Mouse (Mus musculus) mouse embryonic stem cell (cell line): Measurements from ENCODE around the gene Gm20662.

ENCODE experiments used
- in situ Hi-C, 2 experiments: fragments of 300-500 bp; cut with MboI; formaldehyde crosslinking; loops; 1 replicate in 1 of 2; 3 replicates in 1 of 2; pipeline ENCODE4 v1.14.3; 2019 to 2020; ENCODE audit warnings: low sequenced_read_pairs in 2 of 2, low pct_unique_long_range_greater_than_20kb in 1 of 2, mixed read lengths in 1 of 2; ENCODE audit not compliant: unreplicated experiment in 1 of 2

The Gm20662 gene

DNA sequence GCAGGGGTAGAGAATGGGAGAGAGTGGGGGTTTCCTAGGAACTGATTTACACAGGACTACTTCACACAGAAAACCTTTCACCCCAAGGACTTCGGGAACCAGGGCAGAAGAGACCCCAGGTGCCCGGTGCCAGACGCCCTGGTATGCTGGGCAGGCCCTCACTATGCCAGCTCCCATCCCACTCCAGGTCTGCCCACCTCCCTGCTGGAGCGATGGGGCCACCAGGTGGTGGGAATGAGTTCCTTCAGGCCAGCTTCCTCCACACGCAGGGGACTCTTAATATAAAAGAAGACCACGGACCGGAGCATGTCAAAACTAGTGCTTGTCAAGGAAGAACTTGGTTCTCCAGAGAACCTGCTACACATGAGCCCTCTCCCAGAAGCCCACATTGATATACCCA, 71.0 kb downstream of the Gm20662 start:
- in situ Hi-C loops: loop anchor here (5.0 kb wide), 1 partner anchor 165 kb away; no protein-coding TSS in a partner anchor

DNA sequence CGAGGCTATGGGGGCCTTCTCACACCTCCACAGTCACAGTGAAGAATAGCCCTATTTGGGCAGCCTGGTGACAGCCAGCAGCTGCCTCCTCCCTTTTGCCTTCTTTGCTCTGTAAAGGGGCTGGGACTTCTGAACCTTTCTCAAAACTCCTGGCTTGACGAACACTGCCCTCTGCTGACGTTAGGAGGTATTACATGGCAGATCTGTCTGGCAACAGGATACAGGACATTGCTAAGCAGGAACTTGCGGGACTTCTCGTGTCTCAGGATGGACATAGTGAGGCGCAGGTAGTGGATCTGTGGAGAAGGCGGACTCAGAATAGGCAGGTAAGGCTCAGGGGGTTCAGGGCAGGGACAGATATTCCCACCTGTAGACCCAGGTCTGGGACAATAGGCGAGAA, 71.8 kb downstream of the Gm20662 start:
- in situ Hi-C loops: loop anchor here (5.0 kb wide), 1 partner anchor 166 kb away; no protein-coding TSS in a partner anchor

DNA sequence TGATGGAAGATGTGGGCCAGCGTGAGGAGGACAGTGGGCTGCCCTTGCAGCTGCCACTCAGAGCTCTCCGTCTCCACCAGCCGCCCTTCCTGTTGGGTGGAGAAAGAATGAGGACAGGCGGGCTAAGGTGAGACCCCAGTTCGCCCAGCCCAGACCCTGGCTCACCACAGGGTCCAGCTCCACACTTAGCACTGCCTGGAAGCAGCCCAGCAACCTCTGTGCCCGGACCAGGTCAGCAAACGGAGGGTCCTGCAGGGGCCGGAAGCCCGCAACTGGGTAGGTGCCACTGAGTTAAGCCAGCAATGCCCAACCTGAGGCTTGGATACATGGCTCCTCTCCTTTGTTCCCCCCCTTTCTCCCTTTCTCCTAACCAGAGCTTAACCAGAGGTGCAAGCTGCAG, 72.9 kb downstream of the Gm20662 start:
- in situ Hi-C loops: loop anchor here (5.0 kb wide), 1 partner anchor 167 kb away; no protein-coding TSS in a partner anchor

DNA sequence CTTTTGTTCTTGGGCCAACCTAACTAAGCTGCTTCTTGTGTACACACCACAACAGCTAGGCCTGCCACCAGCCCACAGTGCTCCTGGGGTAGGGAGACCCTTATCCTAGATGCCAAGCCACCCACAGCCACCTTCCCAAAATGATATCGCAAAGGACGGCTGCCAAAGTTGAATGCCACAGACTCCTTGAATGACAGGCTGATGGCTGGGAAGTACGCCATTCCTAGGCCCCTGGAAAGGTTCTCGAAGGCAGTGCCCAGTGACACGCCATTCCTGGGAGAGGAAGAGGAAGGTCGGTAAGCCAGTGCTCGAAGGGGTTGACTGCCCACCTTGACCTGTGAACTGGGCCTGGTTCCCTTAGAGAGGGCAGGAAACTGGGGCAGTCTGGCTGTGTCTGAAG, 73.4 kb downstream of the Gm20662 start:
- in situ Hi-C loops: loop anchor here (5.0 kb wide), 1 partner anchor 167 kb away; no protein-coding TSS in a partner anchor

DNA sequence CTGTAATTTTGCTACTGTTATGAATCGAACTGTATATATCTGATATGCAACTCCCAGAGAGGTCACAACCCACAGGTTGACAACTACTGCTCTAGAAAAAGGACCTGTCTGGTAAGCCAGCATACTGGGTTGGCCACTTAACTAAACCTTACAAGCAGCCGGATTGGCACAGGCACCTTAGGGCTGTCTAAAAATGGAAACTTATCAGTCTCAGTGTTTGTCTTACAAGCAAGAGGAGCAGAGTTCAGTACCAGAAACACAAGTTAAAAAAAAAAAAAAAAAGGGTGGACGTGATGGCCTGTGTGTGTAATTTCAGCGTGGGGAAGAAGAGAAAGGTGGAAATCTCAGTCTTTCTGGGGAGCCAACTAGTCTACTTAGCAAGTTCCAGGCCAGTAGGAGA, 75.7 kb downstream of the Gm20662 start:
- in situ Hi-C loops: no loop called here

DNA sequence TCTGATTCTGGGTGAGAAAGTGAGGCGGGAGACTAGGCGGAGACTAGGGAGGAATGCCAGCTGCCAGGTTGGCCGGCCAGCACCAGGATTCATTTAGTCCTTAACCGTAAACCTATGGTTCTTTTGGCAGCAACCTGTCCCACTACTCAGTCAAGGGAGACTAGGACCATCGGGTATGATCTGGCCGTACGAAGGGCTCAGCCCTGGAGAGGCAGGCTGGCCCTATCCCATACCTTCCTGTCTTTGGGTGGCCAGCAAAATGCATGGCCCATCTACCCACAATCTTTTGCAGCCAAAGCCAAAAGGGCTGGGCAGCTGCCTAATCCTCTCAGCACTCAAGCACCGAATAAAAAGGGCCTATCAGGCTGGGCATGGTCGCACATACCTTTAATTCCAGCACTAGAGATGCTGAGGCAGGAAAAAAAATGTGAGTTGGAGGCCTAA, 76.4 kb downstream of the Gm20662 start:
- in situ Hi-C loops: no loop called here

DNA sequence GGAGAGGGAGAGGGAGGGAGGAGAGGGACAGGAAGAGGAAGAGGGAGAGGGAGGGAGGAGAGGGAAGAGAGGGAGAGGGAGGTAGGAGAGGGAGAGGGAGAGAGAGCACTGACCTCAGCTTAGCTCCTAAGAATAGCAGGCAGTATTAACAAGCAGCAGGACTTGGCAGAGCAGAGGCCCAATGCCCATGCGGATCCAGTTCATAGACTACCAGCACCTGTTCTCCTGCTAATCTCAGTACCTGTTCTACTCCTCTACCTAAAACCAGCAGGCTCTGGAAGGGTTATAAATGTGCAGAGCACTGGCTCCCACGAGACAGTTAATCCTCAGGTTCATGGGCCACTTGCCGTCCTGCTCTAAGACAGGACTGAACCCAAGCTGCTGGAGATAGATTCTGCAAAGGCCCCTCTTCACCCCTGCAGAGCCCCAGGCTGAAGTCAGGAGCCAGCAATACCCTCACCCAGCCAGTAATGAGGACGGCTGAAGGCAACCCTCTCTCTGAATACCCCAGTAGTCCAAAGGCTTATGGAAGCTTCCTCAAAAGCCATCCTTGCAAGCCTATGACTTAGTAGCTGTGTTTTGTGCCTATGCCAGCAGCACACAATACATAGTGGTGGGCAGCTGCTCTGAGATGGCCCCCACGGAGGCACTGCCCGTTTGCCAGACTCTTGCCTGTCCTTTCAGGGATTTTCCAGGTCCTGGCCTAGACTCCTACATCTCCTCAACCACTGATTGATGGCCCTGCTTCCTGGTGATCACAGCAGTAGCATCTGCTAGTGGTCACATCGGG, 77.2 kb downstream of the Gm20662 start:
- in situ Hi-C loops: no loop called here

DNA sequence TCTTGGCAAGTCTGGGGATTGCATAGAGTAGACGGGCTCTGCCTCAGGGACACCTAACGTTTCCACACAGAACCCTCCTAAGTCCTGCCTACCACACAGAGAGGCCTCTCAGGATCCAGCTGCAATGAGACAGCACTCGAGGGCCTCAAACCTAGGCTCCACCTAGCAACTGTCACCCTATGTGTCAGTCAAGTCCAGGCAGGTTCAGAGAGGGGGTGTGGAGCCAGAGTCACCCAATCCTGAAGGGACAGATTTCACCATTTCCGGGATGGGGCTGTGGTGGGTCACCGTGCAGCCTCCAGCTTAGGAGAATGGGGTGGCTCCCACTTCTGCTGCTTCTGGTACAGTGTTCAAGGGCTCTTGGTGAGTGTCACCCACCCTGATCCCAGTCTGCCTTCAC, 84.0 kb downstream of the Gm20662 start, which contains the start of gene Mst1:
Mst1 (plus strand) TSS at position 269 of the 400 bp plus-strand sequence.
- in situ Hi-C loops: no loop called here

DNA sequence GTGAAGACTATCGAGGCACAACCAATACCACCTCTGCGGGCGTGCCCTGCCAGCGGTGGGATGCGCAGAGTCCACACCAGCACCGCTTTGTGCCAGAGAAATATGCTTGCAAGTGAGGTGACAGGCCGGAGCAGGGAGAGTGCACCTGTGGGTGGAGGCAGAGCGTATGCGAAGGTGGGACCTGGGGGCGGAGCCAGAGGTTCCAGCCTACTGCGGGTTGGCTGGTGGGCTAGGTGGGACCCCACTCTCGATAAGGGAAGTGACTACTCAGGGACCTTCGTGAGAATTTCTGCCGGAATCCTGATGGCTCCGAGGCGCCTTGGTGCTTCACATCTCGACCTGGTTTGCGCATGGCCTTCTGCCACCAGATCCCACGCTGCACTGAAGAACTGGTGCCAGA, 86.4 kb downstream of the Gm20662 start:
- in situ Hi-C loops: no loop called here

DNA sequence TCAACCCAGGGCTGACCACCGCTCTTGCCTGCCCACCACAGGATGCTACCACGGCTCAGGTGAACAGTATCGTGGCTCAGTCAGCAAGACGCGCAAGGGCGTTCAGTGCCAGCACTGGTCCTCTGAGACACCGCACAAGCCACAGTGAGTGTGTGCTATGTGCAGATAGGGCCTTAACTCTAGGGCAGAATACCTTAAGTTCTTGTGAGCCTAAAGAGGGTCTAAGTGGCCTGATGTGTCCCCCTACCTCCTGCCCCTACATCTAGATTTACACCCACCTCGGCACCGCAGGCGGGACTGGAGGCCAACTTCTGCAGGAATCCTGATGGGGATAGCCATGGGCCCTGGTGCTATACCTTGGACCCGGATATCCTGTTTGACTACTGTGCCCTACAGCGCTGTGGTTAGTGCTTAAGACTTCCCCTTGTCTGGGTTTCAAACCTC, 86.9 kb downstream of the Gm20662 start, which contains the start of gene Rnf123:
Rnf123 (minus strand) TSS at position 359 of the 444 bp plus-strand sequence.
- in situ Hi-C loops: no loop called here

DNA sequence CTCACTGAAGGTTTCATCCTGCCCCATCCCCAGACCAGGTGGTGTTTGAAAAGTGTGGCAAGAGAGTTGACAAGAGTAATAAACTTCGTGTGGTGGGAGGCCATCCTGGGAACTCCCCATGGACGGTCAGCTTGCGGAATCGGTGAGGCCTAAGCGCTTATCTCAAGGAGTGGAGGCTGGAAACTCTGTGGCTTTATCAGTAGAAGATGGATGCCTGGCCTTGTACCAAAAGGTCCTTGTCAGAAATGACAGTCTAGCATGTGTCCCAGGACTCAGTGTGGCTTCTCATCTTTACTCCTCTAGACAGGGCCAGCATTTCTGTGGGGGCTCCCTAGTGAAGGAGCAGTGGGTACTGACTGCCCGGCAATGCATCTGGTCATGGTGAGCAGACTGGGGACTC, 87.4 kb downstream of the Gm20662 start:
- in situ Hi-C loops: no loop called here

DNA sequence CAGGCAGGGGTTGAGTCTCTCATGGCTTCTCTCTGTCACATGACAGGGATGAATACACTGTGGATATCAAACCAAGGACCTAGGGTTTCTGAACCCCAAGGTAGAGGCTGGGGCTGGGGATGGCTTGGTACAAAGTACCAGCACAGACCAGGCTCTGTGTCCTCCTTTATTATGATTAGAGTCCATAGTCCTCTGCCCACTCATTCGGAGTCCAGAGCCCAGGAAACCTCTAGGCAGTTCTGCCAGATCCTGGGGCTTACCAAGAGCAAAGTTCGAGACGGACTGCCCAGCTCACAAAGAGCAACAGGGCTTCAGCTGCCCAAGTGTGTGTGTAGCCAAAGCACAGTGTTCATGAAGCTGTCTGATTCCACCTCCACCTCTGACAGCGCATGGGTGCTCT, 89.1 kb downstream of the Gm20662 start:
- in situ Hi-C loops: no loop called here

DNA sequence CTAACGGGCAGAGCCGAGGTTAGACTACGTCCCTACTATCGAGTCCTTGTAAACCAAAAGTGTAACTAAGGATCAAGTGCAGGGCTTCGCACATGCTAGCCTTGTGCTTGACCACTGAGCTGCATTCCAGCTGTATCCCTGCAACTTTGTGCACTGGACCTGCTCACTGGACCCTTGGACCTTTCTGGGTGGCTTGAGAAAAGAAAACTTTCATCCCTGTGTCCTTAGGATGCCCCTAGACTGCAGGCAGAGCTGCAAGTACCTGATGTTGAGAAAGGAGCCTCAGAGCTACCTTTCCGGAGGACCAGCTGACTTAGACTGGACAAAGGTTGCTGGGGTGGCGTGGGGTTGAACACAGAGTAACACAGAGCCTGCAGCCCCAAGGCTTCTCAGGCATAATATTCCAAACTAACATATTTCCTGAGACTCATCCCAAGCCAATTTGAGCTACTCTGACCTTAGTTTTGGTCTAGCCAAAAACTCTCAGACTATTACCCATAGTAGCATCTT, 94.5 kb downstream of the Gm20662 start:
- in situ Hi-C loops: no loop called here

DNA sequence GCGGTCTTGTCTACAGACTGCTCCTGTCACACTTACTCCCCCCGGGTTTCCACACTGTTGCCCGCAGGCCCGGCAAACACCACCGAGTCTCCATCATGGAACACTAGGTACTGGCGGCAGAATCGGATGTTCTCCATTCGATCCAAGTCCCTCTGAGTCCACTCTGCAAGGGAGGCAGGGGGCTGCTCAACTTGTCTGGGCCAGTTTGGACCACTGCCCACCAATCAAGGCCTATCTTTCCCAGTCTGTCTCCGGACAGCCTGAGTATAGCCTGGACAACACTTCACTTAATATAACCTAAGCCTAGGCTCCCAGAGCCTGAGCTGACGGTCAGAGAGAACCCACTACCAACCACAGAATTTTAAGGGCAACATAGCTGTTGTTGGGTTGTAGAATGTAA, 97.4 kb downstream of the Gm20662 start:
- in situ Hi-C loops: no loop called here

DNA sequence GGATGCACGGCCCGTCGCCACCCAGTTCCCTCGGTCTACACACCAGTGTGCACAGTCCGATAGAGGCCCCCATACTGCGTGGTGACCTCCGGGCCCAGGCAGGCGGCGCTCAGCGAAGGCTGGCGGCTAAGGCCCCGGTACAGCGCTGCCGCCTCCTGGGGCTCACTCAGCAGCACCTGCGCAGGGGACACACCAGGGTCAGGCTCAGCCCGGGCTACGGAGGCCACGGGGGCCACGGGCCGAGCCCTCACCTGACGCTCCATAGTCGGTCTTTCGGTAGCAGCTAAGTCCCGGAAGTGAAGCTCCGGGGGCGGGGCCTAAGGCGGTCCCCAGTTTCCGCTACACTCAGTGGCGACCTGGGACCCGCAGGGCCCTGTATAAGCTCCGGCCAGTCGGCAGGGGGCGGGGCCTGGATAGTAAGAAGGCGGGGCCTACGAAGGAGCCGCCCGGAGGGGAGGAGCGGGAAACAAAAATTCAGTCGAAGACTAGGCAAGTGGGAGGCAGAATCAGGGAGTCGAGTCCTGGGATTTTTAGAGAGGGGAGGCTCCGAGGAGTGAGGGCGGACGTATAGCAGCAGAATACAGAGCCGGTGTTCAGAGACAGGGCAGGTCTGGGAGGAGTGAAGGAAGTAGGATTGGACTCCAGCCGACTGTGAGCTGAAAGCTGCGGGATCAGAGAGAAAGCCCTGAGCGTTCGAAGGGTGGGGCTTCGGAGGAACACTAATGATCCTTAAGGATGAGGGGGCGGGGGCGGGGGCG, 98.2 kb downstream of the Gm20662 start, which contains the start of gene Apeh:
Apeh (minus strand) TSS at position 423 of the 758 bp plus-strand sequence.
- in situ Hi-C loops: no loop called here
